Mouse (Mus musculus) fat pad, adult 2 months (tissue): ENCODE data around the gene Gm30083.

ENCODE experiments used
- DNase-seq: peaks from one replicate; pipeline ENCODE4 v3.0.0-alpha.2; 2011; ENCODE audit warnings: low read depth, low spot score; ENCODE audit errors: extremely low read depth

The Gm30083 gene

DNA sequence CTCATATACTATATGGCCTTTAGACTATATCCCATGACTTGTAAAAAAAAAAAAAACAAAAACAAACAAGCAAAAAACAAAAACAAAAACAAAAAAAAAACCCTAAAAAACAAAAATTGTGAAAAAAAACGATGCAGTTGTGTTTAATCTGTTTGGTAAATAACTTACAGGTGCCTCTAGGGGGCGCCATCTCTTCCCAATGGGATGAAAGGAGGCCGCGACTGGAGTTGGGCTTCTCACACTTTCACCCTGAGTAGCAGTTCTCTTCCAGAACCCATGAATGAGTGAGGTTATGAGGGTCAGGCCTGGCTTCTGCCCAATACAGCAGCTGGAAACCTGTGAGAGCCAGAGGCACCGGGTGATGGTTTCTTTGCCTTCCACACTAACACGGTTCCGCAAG, 49.3 kb downstream of the Gm30083 start:
- DNase-seq: no peak

GRCm38 (mm10) chr14:33959341-33959740, 55.6 kb downstream of the Gm30083 start:
- no peak for DNase-seq

GRCm38 (mm10) chr14:33958841-33959240, 56.1 kb downstream of the Gm30083 start:
- no peak for DNase-seq

GRCm38 (mm10) chr14:33958186-33958585, 56.8 kb downstream of the Gm30083 start:
- no peak for DNase-seq

DNA sequence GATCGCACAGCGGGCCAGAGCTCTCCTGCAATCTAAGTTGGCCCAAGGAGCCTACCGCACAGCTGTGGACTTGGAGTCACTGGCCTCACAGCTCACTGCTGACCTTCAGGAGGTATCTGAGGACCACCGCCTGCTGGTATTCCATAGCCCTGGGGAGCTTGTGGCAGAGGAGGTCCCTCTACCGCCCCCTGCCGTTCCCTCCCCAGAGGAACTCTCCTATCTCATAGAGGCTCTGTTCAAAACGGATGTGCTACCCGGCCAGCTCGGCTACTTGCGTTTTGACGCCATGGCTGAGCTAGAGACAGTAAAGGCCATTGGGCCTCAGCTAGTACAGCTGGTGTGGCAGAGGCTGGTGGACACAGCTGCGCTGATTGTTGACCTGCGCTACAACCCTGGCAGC, 58.9 kb downstream of the Gm30083 start:
- no peak for DNase-seq

DNA sequence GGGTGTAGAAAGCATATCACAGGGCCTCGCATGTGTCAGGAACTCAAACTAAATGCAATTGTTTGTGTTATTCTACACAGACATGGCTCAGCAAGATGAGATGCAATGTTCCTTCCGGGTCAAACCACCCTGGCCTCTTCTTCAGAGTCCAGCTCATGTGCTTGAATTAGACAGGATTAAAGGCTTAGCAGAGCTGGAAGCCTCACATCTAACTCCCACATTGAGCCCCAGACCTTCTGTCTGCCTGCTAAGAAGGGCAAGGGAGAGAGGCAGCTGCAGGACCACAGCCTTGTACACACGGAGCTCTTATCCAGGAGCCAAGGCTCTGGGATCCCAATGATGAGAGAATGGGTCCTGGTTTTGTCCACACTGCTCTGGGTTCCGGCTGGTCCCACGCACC, 61.2 kb downstream of the Gm30083 start, which contains the start of gene Rbp3:
Rbp3 (plus strand) TSS at position 243 of the 400 bp plus-strand sequence.
- no peak for DNase-seq

DNA sequence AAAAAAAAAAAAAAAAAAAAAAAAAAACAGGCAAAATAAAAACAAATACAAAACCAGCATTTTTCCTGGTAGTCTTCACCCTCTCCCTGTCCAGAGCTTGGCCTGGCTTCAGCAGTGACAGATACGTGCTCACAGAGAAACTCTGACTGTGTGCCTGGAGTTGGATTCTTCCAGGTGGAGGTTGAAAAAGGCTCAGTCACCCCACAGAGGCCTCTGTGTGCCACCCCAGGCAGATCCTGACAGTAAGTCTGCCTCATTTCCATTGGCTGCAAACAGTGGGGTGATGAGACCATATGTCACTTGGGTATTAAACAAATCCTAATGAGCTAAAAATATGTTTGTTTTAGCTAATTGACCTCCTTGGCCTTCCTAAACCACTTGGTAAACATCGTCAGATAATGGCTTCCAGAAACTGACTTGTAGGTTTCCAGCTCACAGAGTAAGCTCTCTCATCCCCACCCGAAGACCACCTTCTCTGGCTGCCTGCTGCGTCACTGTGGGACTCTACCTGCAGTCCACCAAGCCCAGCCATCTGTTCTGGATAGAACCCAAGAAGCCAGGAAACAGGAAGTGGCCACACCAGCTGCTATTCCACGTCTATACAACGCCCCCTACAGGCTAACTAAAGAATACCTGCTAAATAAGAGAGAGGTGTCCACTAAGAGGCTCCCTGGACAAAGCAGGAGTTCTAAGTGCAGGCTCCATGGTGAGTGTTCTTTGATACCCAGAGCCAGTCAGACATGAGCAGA, 62.6 kb downstream of the Gm30083 start:
- DNase-seq: no peak

GRCm38 (mm10) chr14:33946125-33946524, 68.9 kb downstream of the Gm30083 start:
- no peak for DNase-seq

GRCm38 (mm10) chr14:33942222-33942621, 72.8 kb downstream of the Gm30083 start:
- no peak for DNase-seq

- DNase-seq: no peak
Observed at GRCm38 (mm10) chr14:33940739-33941138, 74.2 kb downstream of the Gm30083 start, which contains the start of gene Gdf2. TSS of gene Gdf2 (plus strand) at chr14:33941039.

DNA sequence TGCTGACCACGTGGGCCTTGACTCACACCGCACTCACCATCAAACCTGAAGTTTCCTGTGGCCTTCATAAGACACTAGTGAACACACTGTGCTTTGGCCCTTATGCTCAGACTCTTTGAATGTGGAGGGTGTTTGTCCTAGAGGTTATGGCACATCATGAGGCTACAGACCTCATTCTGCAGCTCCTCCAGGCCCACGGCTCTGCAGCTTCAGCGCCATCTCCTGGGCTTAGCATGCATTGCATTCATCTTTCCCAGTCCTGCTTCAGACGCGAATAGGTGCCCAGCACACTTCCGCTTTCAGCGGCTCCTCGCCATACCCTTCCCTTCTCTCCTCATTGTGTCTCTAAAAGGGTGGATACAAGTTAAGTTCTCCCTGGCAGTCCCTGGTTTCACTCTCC, 75.9 kb downstream of the Gm30083 start:
- DNase-seq: no peak
